ENCODE assay signal across 17 mouse cellular contexts in the genomic region with DNA sequence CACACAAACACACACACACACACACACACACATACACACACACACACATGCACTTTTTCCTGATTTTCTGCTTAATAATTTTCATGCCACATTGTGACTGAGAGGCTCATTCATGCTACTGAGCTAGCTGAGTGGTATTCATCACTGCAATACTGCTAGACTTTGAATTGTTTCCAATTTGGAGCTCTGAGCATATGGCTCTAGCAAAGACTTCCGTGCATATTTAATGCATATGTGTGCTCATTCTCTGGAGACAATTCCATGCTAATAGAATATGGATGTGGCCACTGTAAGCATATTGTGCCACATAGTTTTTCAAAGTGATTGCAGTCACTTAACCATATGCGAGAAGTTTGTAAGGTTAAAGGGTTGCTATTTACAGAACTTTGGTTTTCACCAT.
A peak's percentile ranks its signal among the peaks of the same experiment; 100 is the strongest.
DNase-seq lines count a peak whose midpoint lies in the region; ATAC-seq and TF ChIP-seq lines count a peak whose summit lies in the region.
"Had no signal": no experiment of that assay in that cellular context is flagged by ENCODE, and none has a peak within 500 bp of the region (broad histone marks: within the 10 kb centered on the region; RNA-seq: fewer than 3 reads in every experiment).

No protein-coding gene starts in this region.

- intact Hi-C loops in left cerebral cortex, postnatal 14 days (cut with DNase I): no loop called here
- intact Hi-C loops in left cerebral cortex, adult 2 months (cut with DNase I): no loop called here

- no peak for TF ChIP-seq CTCF in left cerebral cortex, adult 2 months (IDR thresholded peaks at IDR 0.05)
- TF ChIP-seq CTCF in hindbrain, postnatal 0 days (IDR thresholded peaks at IDR 0.05; ENCODE audit: low read depth): no peak

- no peak overlapping the region for H3K4me2 ChIP-seq in embryonic facial prominence, embryonic 15.5 days (replicated peaks)
- H3K4me2 ChIP-seq in hindbrain, postnatal 0 days (ENCODE audit: low read depth, low read length): no peak overlapping the region
- H3K4me2 ChIP-seq: embryonic facial prominence, embryonic 12.5 days; heart, embryonic 12.5 days; lung, embryonic 14.5 days had no signal

- no peaks in the 10 kb centered on the region for H3K27me3 ChIP-seq in embryonic facial prominence, embryonic 15.5 days
- no peaks in the 10 kb centered on the region for H3K27me3 ChIP-seq in hindbrain, postnatal 0 days (ENCODE audit: insufficient read depth, low read length)
- H3K27me3 ChIP-seq: embryonic facial prominence, embryonic 12.5 days; heart, embryonic 12.5 days; Patski had no signal

- H3K4me1 ChIP-seq in embryonic facial prominence, embryonic 15.5 days: no peaks in the 10 kb centered on the region
- H3K4me1 ChIP-seq in hindbrain, postnatal 0 days (ENCODE audit: insufficient read depth, low read length): no peaks in the 10 kb centered on the region
- H3K4me1 ChIP-seq: embryonic facial prominence, embryonic 12.5 days; heart, embryonic 12.5 days had no signal

- H3K4me3 ChIP-seq in left cerebral cortex, adult 2 months: no peak overlapping the region
- H3K4me3 ChIP-seq in embryonic facial prominence, embryonic 15.5 days (replicated peaks): no peak overlapping the region
- H3K4me3 ChIP-seq in hindbrain, postnatal 0 days (ENCODE audit: low read length): no peak overlapping the region
- H3K4me3 ChIP-seq: embryonic facial prominence, embryonic 12.5 days; heart, embryonic 12.5 days had no signal

- H3K9ac ChIP-seq in embryonic facial prominence, embryonic 15.5 days: no peak overlapping the region
- H3K9ac ChIP-seq in hindbrain, postnatal 0 days (replicated peaks; ENCODE audit: low read length): no peak overlapping the region
- H3K9ac ChIP-seq: embryonic facial prominence, embryonic 12.5 days; heart, embryonic 12.5 days; lung, embryonic 14.5 days had no signal

- 44% methylated on average over 2 of the region's 2 CpGs for WGBS in embryonic facial prominence, embryonic 15.5 days
- WGBS in hindbrain, postnatal 0 days: 35% methylated on average over 2 of the region's 2 CpGs

- H3K36me3 ChIP-seq in embryonic facial prominence, embryonic 15.5 days: no peaks in the 10 kb centered on the region
- H3K36me3 ChIP-seq in hindbrain, postnatal 0 days (ENCODE audit: insufficient read depth, low read length): no peaks in the 10 kb centered on the region
- H3K36me3 ChIP-seq: embryonic facial prominence, embryonic 12.5 days; heart, embryonic 12.5 days had no signal

- DNase-seq in embryo, embryonic 11 days: peak; percentile 1
- no peak for DNase-seq in embryo, embryonic 10 days (ENCODE audit: low spot score)
- DNase-seq in left cerebral cortex, postnatal 14 days (ENCODE audit: low spot score in 2 of 2): peak; percentile 1 to 3
- DNase-seq in left cerebral cortex, adult 2 months (ENCODE audit: extremely low spot score in 1 of 2, low spot score in 2 of 2): no peak
- peak; percentile 51 for DNase-seq in hindbrain, postnatal 0 days (ENCODE audit: low spot score)
- DNase-seq in kidney, adult 8-10 months: no peak
- no peak for DNase-seq in B cell, adult 2 months
- DNase-seq: cerebellum, adult 9-11 months; gastrocnemius, postnatal 36 days; lung, embryonic 14.5 days; spleen, adult 18-20 months; thymus, postnatal 4 days had no signal

- H3K27ac ChIP-seq in left cerebral cortex, adult 2 months: no peak overlapping the region
- H3K27ac ChIP-seq in embryonic facial prominence, embryonic 15.5 days (replicated peaks): no peak overlapping the region
- H3K27ac ChIP-seq in hindbrain, postnatal 0 days: no peak overlapping the region
- H3K27ac ChIP-seq: embryonic facial prominence, embryonic 12.5 days; kidney, postnatal 0 days had no signal

- ATAC-seq in embryonic facial prominence, embryonic 15.5 days (ENCODE audit: insufficient number of reproducible peaks, low FRiP score, low TSS enrichment, low read depth): peak; percentile 43; the same call in 1 of the 2 replicates
- no peak for ATAC-seq in hindbrain, postnatal 0 days
- ATAC-seq: Patski had no signal

- H3K9me3 ChIP-seq in embryonic facial prominence, embryonic 15.5 days (replicated peaks): no peaks in the 10 kb centered on the region
- no peaks in the 10 kb centered on the region for H3K9me3 ChIP-seq in hindbrain, postnatal 0 days (ENCODE audit: low read length)
- H3K9me3 ChIP-seq: embryonic facial prominence, embryonic 12.5 days; heart, embryonic 12.5 days had no signal

Comparison
In these comparisons a context has a peak if more than half of its experiments do, and no peak if none do; other contexts are left out.
1. DNase-seq: peak in embryo, embryonic 11 days (single experiment), left cerebral cortex, postnatal 14 days (2 of 2) and hindbrain, postnatal 0 days (single experiment); none in embryo, embryonic 10 days (single experiment), left cerebral cortex, adult 2 months (0 of 2), kidney, adult 8-10 months (0 of 2) and B cell, adult 2 months (0 of 2).